ENCODE assay signal across 8 mouse cellular contexts in the genomic region with DNA sequence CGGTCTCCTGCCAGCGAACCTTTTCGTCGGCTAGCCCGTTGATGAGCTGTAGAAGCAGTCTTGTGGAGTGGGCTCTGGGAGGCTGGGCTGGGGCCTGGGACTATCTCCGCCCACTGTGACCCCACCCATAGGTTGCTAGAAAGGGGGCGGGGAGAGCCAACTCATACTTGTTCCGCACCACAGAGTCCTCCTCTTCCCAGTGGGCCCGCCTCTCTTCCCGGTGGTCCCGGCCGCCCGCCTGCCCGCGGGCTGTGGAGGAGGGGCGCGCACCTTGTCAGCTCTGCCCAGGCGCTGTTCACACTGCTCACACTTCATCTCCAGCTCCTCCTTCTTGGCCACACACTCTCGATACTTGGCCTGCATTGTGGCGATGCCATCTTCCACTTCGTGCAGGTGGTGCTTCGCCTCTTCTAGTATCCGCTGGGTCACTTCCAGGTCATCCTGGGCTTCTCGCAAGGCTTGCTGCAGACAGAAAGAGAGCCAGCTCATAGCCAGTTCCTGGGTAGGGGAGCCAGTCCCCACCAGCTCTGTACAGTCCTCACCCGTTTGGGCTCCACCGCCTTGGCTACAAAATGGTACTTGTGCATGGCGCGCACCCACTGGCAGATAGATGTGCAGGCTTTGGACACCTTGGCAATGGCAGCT. TPM values are rescaled to one million over a fixed set of nuclear protein-coding genes. Genes with fewer than 3 reads are reported as not detected.
DNase-seq lines count a peak whose midpoint lies in the region; ATAC-seq lines count a peak whose summit lies in the region.

No protein-coding gene starts in this region.

- no peaks in the 10 kb centered on the region for H3K9me3 ChIP-seq in hindbrain, embryonic 11.5 days (ENCODE audit: control insufficient read depth, low read length)

- H3K27me3 ChIP-seq in hindbrain, embryonic 11.5 days (ENCODE audit: control insufficient read depth, insufficient read depth, low read length), result no peaks in the 10 kb centered on the region

- intact Hi-C loops in left cerebral cortex, postnatal 10 days (cut with DNase I), result loop anchor here (5.0 kb wide), 1 partner anchor 203 kb away; no protein-coding TSS in a partner anchor

- peak overlapping the region; percentile 16 for H3K4me3 ChIP-seq in hindbrain, embryonic 11.5 days (ENCODE audit: low read depth, low read length)

- H3K36me3 ChIP-seq in hindbrain, embryonic 11.5 days (ENCODE audit: control insufficient read depth, insufficient read depth, low read length), result no peaks in the 10 kb centered on the region

- peak overlapping the region; percentile 37; the same call in 1 of the 2 replicates for H3K27ac ChIP-seq in hindbrain, embryonic 11.5 days (ENCODE audit: low read depth, low read length)

- 16% methylated on average over 28 of the region's 28 CpGs for WGBS in hindbrain, embryonic 11.5 days

- DNase-seq in frontal cortex, postnatal 14 days (ENCODE audit: low spot score in 2 of 2), result peak; percentile 31 to 50
- no peak for DNase-seq in frontal cortex, postnatal 25 days (ENCODE audit: low spot score in 2 of 2)
- DNase-seq in embryo, embryonic 11 days, result peak; percentile 89
- peak; percentile 80 for DNase-seq in hindbrain, embryonic 11.5 days (ENCODE audit: low spot score)
- DNase-seq in left cerebral cortex, postnatal 10 days (ENCODE audit: extremely low spot score in 1 of 2, low spot score in 2 of 2), result peak; percentile 29 to 78
- peak; percentile 60 to 76 for DNase-seq in lung, postnatal 4 days
- DNase-seq in right cerebral cortex, postnatal 25 days, result peak; percentile 48
- DNase-seq in spleen, postnatal 10 days (ENCODE audit: low spot score in 2 of 2), result no peak

- ATAC-seq in hindbrain, embryonic 11.5 days (ENCODE audit: low FRiP score), result peak; percentile 77

- peak overlapping the region; percentile 48 for H3K4me2 ChIP-seq in hindbrain, embryonic 11.5 days (replicated peaks; ENCODE audit: low read depth, low read length)

- H3K4me1 ChIP-seq in hindbrain, embryonic 11.5 days (replicated peaks; ENCODE audit: control insufficient read depth, insufficient read depth, low read length), result peaks cover 13% of the 10 kb centered on the region

- peak overlapping the region; percentile 20; the same call in 1 of the 2 replicates for H3K9ac ChIP-seq in hindbrain, embryonic 11.5 days (ENCODE audit: low read depth, low read length)

RNA-seq across cellular contexts. Expression of gene Bap1, which starts 18.3 kb away (rescaled TPM):
- polyA plus RNA-seq in hindbrain, embryonic 11.5 days (2014; fragmentation: Nextera tagmentation; extraction: Ambion mirVana), result 78.7 and 93.1 TPM in 2 replicates
- total RNA-seq in left cerebral cortex, postnatal 10 days (2021), result 100 to 1,000 TPM; 125 to 130 TPM

RNA-seq across cellular contexts. Expression of gene Phf7, which starts 18.5 kb away (rescaled TPM):
- polyA plus RNA-seq in hindbrain, embryonic 11.5 days (2014; fragmentation: Nextera tagmentation; extraction: Ambion mirVana), result 13.9 and 14.0 TPM in 2 replicates
- 1 to 10 TPM; 5.0 to 5.3 TPM for total RNA-seq in left cerebral cortex, postnatal 10 days (2021)

RNA-seq across cellular contexts. Expression of gene Sema3g, which starts 51.9 kb away (rescaled TPM):
- polyA plus RNA-seq in hindbrain, embryonic 11.5 days (2014; fragmentation: Nextera tagmentation; extraction: Ambion mirVana), result 0.42 and 0.51 TPM in 2 replicates
- 1 to 10 TPM; 3.6 to 4.4 TPM for total RNA-seq in left cerebral cortex, postnatal 10 days (2021)

RNA-seq across cellular contexts. Expression of gene Nisch, which starts 52.8 kb away (rescaled TPM):
- 251 and 305 TPM in 2 replicates for polyA plus RNA-seq in hindbrain, embryonic 11.5 days (2014; fragmentation: Nextera tagmentation; extraction: Ambion mirVana)
- 100 to 1,000 TPM; 412 to 432 TPM for total RNA-seq in left cerebral cortex, postnatal 10 days (2021)

RNA-seq across cellular contexts. Expression of gene Dnah1, which starts 54.1 kb away (rescaled TPM):
- 5.9 and 6.1 TPM in 2 replicates for polyA plus RNA-seq in hindbrain, embryonic 11.5 days (2014; fragmentation: Nextera tagmentation; extraction: Ambion mirVana)
- 1 to 10 TPM; 1.4 to 2.1 TPM for total RNA-seq in left cerebral cortex, postnatal 10 days (2021)

Comparison
In these comparisons a context has a peak if more than half of its experiments do, and no peak if none do; other contexts are left out.
1. DNase-seq: peak in frontal cortex, postnatal 14 days (2 of 2), embryo, embryonic 11 days (single experiment), hindbrain, embryonic 11.5 days (single experiment), left cerebral cortex, postnatal 10 days (2 of 2), lung, postnatal 4 days (2 of 2) and right cerebral cortex, postnatal 25 days (single experiment); none in frontal cortex, postnatal 25 days (0 of 2) and spleen, postnatal 10 days (0 of 2).